Mouse (Mus musculus) MEL (cell line): Measurements from ENCODE around the gene Rbms3. TPM values are rescaled to one million over a fixed set of nuclear protein-coding genes. Genes with fewer than 3 reads are reported as not detected.

Experiments
- DNase-seq: peaks from one replicate; pipeline ENCODE4 v3.0.0; 2011; ENCODE audit warnings: low read depth, low spot score
- H3K27ac ChIP-seq: 2 replicates; pipeline ENCODE4 v1.5.1; 2012; ENCODE audit warnings: low read depth, mild to moderate bottlenecking, control low read depth, low read length, moderate library complexity; ENCODE audit not compliant: control insufficient read depth
- H3K27me3 ChIP-seq, 2 experiments: fragments of 150-350 bp in 1 of 2; sonication (generic) in 1 of 2; 2 replicates each; pipeline ENCODE4 v1.6.1; 2012; ENCODE audit warnings: low read length in 2 of 2, mild to moderate bottlenecking in 2 of 2, improper control_type of control experiment in 1 of 2, moderate library complexity in 1 of 2; ENCODE audit not compliant: insufficient read depth in 2 of 2, control insufficient read depth in 1 of 2
- H3K36me3 ChIP-seq, 2 experiments: 2 replicates each; pipeline ENCODE4 v1.6.1; 2012 to 2014; ENCODE audit warnings: low read length in 2 of 2, improper control_type of control experiment in 1 of 2, inconsistent platforms in 1 of 2, mild to moderate bottlenecking in 1 of 2; ENCODE audit not compliant: insufficient read depth in 2 of 2, control insufficient read depth in 1 of 2
- H3K4me1 ChIP-seq, 2 experiments: fragments of 150-350 bp in 1 of 2; sonication (generic) in 1 of 2; 2 replicates each; pipeline ENCODE4 v1.6.1; 2012; ENCODE audit warnings: low read length in 2 of 2, improper control_type of control experiment in 1 of 2, mild to moderate bottlenecking in 1 of 2; ENCODE audit not compliant: insufficient read depth in 2 of 2, control insufficient read depth in 1 of 2
- H3K4me3 ChIP-seq, 2 experiments: fragments of 150-350 bp in 1 of 2; sonication (generic) in 1 of 2; 2 replicates each; pipeline ENCODE4 v1.5.1; 2012; ENCODE audit warnings: low read depth in 2 of 2, low read length in 2 of 2, mild to moderate bottlenecking in 2 of 2, moderate library complexity in 2 of 2, control low read depth in 1 of 2, improper control_type of control experiment in 1 of 2; ENCODE audit not compliant: control insufficient read depth in 1 of 2, insufficient read depth in 1 of 2
- H3K79me2 ChIP-seq: 2 replicates; pipeline ENCODE4 v1.6.1; 2012; ENCODE audit warnings: mild to moderate bottlenecking, low read length, moderate library complexity; ENCODE audit not compliant: control insufficient read depth, poor library complexity, insufficient read depth
- H3K9ac ChIP-seq: 2 replicates; pipeline ENCODE4 v1.6.1; 2012; ENCODE audit warnings: low read depth, mild to moderate bottlenecking, control low read depth, low read length, moderate library complexity; ENCODE audit not compliant: control insufficient read depth, poor library complexity, severe bottlenecking
- H3K9me3 ChIP-seq: fragments of 150-350 bp; sonication (generic); replicated peaks from 2 replicates; pipeline ENCODE4 v1.6.1; 2012; ENCODE audit warnings: mild to moderate bottlenecking, low read length, improper control_type of control experiment, moderate library complexity; ENCODE audit not compliant: insufficient read depth
- CHD2 ChIP-seq: IDR thresholded peaks from 2 replicates; pipeline ENCODE4 v1.6.1; 2011; ENCODE audit warnings: low read length, improper control_type of control experiment
- CTCF ChIP-seq, 3 experiments: IDR thresholded peaks in 2 of 3; conservative IDR thresholded peaks in 1 of 3; 2 replicates each; pipeline ENCODE4 v1.5.1; 2011 to 2012; ENCODE audit warnings: low read length in 3 of 3, low read depth in 2 of 3, mild to moderate bottlenecking in 2 of 3, improper control_type of control experiment in 1 of 3, inconsistent platforms in 1 of 3, mixed read lengths in 1 of 3, moderate library complexity in 1 of 3; ENCODE audit not compliant: control insufficient read depth in 1 of 3, insufficient read depth in 1 of 3, poor library complexity in 1 of 3, severe bottlenecking in 1 of 3
- ETS1 ChIP-seq: IDR thresholded peaks from 2 replicates; pipeline ENCODE4 v1.6.1; 2012; ENCODE audit warnings: low read depth, mild to moderate bottlenecking, inconsistent platforms, low read length, improper control_type of control experiment, moderate library complexity
- GATA1 ChIP-seq: IDR thresholded peaks from 2 replicates; pipeline ENCODE4 v1.6.1; 2011; ENCODE audit warnings: low read depth, low read length, improper control_type of control experiment
- HCFC1 ChIP-seq: IDR thresholded peaks from 2 replicates; pipeline ENCODE4 v1.6.1; 2012; ENCODE audit warnings: low read depth, mild to moderate bottlenecking, inconsistent platforms, low read length, improper control_type of control experiment, moderate library complexity
- JUND ChIP-seq: IDR thresholded peaks from 2 replicates; pipeline ENCODE4 v1.6.1; 2011; ENCODE audit warnings: low read depth, mild to moderate bottlenecking, improper control_type of control experiment, low read length
- MAZ ChIP-seq: IDR thresholded peaks from 2 replicates; pipeline ENCODE4 v1.6.1; 2012; ENCODE audit warnings: low read depth, mild to moderate bottlenecking, inconsistent platforms, low read length, improper control_type of control experiment
- MXI1 ChIP-seq: IDR thresholded peaks from 2 replicates; pipeline ENCODE4 v1.6.1; 2011; ENCODE audit warnings: mild to moderate bottlenecking, low read depth, low read length, improper control_type of control experiment
- MYC ChIP-seq: IDR thresholded peaks from 2 replicates; pipeline ENCODE4 v1.6.1; 2011; ENCODE audit warnings: low read depth, mild to moderate bottlenecking, low read length, improper control_type of control experiment, moderate library complexity
- NRF1 ChIP-seq: IDR thresholded peaks from 2 replicates; pipeline ENCODE4 v1.6.1; 2014; ENCODE audit warnings: low read depth, mild to moderate bottlenecking, inconsistent platforms, low read length, improper control_type of control experiment, moderate library complexity; ENCODE audit not compliant: poor library complexity, insufficient read depth, severe bottlenecking
- POLR2A ChIP-seq, 2 experiments: IDR thresholded peaks; 2 replicates each; pipeline ENCODE4 v1.6.1; 2011 to 2012; ENCODE audit warnings: low read length in 2 of 2, mild to moderate bottlenecking in 2 of 2, control low read depth in 1 of 2, improper control_type of control experiment in 1 of 2, low read depth in 1 of 2, moderate library complexity in 1 of 2; ENCODE audit not compliant: control insufficient read depth in 1 of 2, insufficient read depth in 1 of 2, poor library complexity in 1 of 2
- POLR2AphosphoS2 ChIP-seq: IDR thresholded peaks from 2 replicates; pipeline ENCODE4 v1.6.1; 2011; ENCODE audit warnings: low read length, improper control_type of control experiment
- POLR2AphosphoS5 ChIP-seq: IDR thresholded peaks from 2 replicates; pipeline ENCODE4 v1.6.1; 2012; ENCODE audit warnings: low read depth, borderline replicate concordance, mild to moderate bottlenecking, inconsistent platforms, low read length, moderate library complexity, mixed read lengths
- RAD21 ChIP-seq: IDR thresholded peaks from 2 replicates; pipeline ENCODE4 v1.6.1; 2011; ENCODE audit warnings: mild to moderate bottlenecking, low read depth, low read length, improper control_type of control experiment
- SMC3 ChIP-seq: IDR thresholded peaks from 2 replicates; pipeline ENCODE4 v1.6.1; 2011; ENCODE audit warnings: low read depth, low read length, improper control_type of control experiment
- TAL1 ChIP-seq: IDR thresholded peaks from 2 replicates; pipeline ENCODE4 v1.6.1; 2012; ENCODE audit warnings: mild to moderate bottlenecking, inconsistent platforms, low read length, moderate library complexity, mixed read lengths
- ZKSCAN1 ChIP-seq: IDR thresholded peaks from 2 replicates; pipeline ENCODE4 v1.6.1; 2012; ENCODE audit warnings: low read depth, mild to moderate bottlenecking, inconsistent platforms, low read length, improper control_type of control experiment, moderate library complexity
- ZNF384 ChIP-seq: IDR thresholded peaks from 2 replicates; pipeline ENCODE4 v1.6.1; 2012; ENCODE audit warnings: low read depth, mild to moderate bottlenecking, inconsistent platforms, low read length, improper control_type of control experiment
- polyA plus RNA-seq, 2 experiments: library from polyadenylated mRNA; stranded (reverse) in 1 of 2; unstranded in 1 of 2; fragments of >175 nt in 1 of 2; fragments of >200 nt in 1 of 2; gene quantifications; 2 replicates each; pipeline versions ENCODE4 v1.2.1 to v1.2.4; 2012; ENCODE audit warnings: low replicate concordance in 2 of 2, low read depth in 1 of 2; ENCODE audit not compliant: insufficient read length in 2 of 2, insufficient read depth in 1 of 2, missing spikeins in 1 of 2
- total RNA-seq: library from RNA; depleted of rRNA; stranded (reverse); fragments of 300-350 nt; gene quantifications from 2 replicates; pipeline ENCODE4 v1.2.3, GENCODE M21; 2012

Gene Rbms3
- total and polyA plus RNA-seq, 3 experiments = not detected

- no peaks in the 10 kb centered on the region for H3K79me2 ChIP-seq
- no peaks in the 10 kb centered on the region for H3K4me1 ChIP-seq
- no peak overlapping the region for H3K4me3 ChIP-seq
- no peak overlapping the region for H3K9ac ChIP-seq
- no peaks in the 10 kb centered on the region for H3K27me3 ChIP-seq
- TF ChIP-seq ETS1 (no peak), POLR2AphosphoS2 (no peak), SMC3 (no peak), POLR2A (IDR thresholded peaks at IDR 0.05; ENCODE audit: control insufficient read depth in 1 of 2, insufficient read depth in 1 of 2, low read depth in 1 of 2, low read length in 2 of 2, poor library complexity in 1 of 2) (no peak), MYC (no peak), CHD2 (no peak), TAL1 (no peak), GATA1 (no peak), ZKSCAN1 (no peak)
- TF ChIP-seq, all 39 proteins: peak for 0
- no peaks in the 10 kb centered on the region for H3K36me3 ChIP-seq
- no peak for DNase-seq
- no peak overlapping the region for H3K27ac ChIP-seq
- H3K9me3 ChIP-seq = no peaks in the 10 kb centered on the region
Observed at GRCm38 (mm10) chr9:116922561-116922960, 707.2 kb downstream of the Rbms3 start.

- no peak for DNase-seq
- no peaks in the 10 kb centered on the region for H3K79me2 ChIP-seq
- H3K4me3 ChIP-seq = no peak overlapping the region
- no peaks in the 10 kb centered on the region for H3K27me3 ChIP-seq
- H3K27ac ChIP-seq = no peak overlapping the region
- no peak overlapping the region for H3K9ac ChIP-seq
- H3K4me1 ChIP-seq = no peaks in the 10 kb centered on the region
- no peaks in the 10 kb centered on the region for H3K9me3 ChIP-seq
- TF ChIP-seq ZNF384 (no peak), MXI1 (no peak), GATA1 (no peak), CTCF (IDR thresholded peaks at IDR 0.05 in 2 of 3, conservative IDR thresholded peaks at IDR 0.05 in 1 of 3; ENCODE audit: control insufficient read depth in 1 of 3, insufficient read depth in 1 of 3, low read depth in 2 of 3, low read length in 3 of 3, poor library complexity in 1 of 3, severe bottlenecking in 1 of 3) (no peak)
- no peaks in the 10 kb centered on the region for H3K36me3 ChIP-seq
Observed at GRCm38 (mm10) chr9:116919441-116920019, 710.2 kb downstream of the Rbms3 start.

GRCm38 (mm10) chr9:116912493-116912847 lies 717.2 kb downstream of the Rbms3 start:
- Histone ChIP-seq H3K79me2 (no peaks in the 10 kb centered on the region), H3K27ac (no peak overlapping the region), H3K4me1 (no peaks in the 10 kb centered on the region), H3K4me3 (no peak overlapping the region), H3K9me3 (no peaks in the 10 kb centered on the region), H3K27me3 (no peaks in the 10 kb centered on the region; a peak in 1 of 4 replicates), H3K36me3 (no peaks in the 10 kb centered on the region), H3K9ac (no peak overlapping the region)
- no peak for TF ChIP-seq MYC
- TF ChIP-seq HCFC1 = no peak
- no peak for TF ChIP-seq JUND
- TF ChIP-seq MAZ = no peak
- no peak for TF ChIP-seq POLR2AphosphoS5
- no peak for TF ChIP-seq ETS1
- no peak for TF ChIP-seq NRF1
- no peak for TF ChIP-seq RAD21
- no peak for DNase-seq
